Mouse (Mus musculus): Measurements from ENCODE around the gene Ext2. TPM values are rescaled to one million over a fixed set of nuclear protein-coding genes. Genes with fewer than 3 reads are reported as not detected.
A peak's percentile ranks its signal among the peaks of the same experiment; 100 is the strongest.

The Ext2 gene
- polyA plus RNA-seq, 1 experiment from 2014 or later, result 22.6 TPM

DNA sequence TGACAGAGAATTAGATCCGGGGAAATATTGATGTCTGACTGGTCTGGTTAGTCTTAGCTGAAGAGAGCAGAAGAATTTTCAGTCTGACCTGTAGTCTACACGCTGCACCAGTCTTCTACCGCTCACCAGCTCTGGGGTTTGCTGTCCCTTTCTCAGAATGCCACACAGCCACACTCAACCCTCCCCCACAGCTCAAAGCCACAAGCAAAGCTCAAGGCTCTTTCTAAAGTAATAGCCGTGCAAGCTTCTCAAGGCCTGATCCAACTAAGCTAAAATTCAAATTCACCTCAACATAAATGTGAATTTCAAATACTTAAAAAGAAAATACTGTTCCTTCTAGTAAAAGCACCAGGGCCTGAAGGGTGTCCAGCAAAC, 45.3 kb downstream of the Ext2 start:
- TF ChIP-seq EP300 (IDR thresholded peaks at IDR 0.05; ENCODE audit: low read depth), result no peak
- no peak for TF ChIP-seq CTCF (IDR thresholded peaks at IDR 0.05; ENCODE audit: low read depth)
- no peak for ATAC-seq
- H3K9ac ChIP-seq (replicated peaks), result no peak overlapping the region
- H3K36me3 ChIP-seq (replicated peaks; ENCODE audit: insufficient read depth, low read length), result no peaks in the 10 kb centered on the region
- H3K4me3 ChIP-seq (ENCODE audit: low read depth, low read length), result no peak overlapping the region
- no peaks in the 10 kb centered on the region for H3K27me3 ChIP-seq (ENCODE audit: insufficient read depth, low read length)
- WGBS (ENCODE audit: insufficient replicate concordance), result 69% methylated on average over 4 of the region's 4 CpGs
- no peak for DNase-seq
- no peak overlapping the region for H3K4me2 ChIP-seq (ENCODE audit: low read depth, low read length)
- no peaks in the 10 kb centered on the region for H3K9me3 ChIP-seq (ENCODE audit: low read length)
- no peak overlapping the region for H3K27ac ChIP-seq (ENCODE audit: low read depth)
- H3K4me1 ChIP-seq (ENCODE audit: insufficient read depth), result peaks cover 11% of the 10 kb centered on the region; the same call in 1 of the 2 replicates

DNA sequence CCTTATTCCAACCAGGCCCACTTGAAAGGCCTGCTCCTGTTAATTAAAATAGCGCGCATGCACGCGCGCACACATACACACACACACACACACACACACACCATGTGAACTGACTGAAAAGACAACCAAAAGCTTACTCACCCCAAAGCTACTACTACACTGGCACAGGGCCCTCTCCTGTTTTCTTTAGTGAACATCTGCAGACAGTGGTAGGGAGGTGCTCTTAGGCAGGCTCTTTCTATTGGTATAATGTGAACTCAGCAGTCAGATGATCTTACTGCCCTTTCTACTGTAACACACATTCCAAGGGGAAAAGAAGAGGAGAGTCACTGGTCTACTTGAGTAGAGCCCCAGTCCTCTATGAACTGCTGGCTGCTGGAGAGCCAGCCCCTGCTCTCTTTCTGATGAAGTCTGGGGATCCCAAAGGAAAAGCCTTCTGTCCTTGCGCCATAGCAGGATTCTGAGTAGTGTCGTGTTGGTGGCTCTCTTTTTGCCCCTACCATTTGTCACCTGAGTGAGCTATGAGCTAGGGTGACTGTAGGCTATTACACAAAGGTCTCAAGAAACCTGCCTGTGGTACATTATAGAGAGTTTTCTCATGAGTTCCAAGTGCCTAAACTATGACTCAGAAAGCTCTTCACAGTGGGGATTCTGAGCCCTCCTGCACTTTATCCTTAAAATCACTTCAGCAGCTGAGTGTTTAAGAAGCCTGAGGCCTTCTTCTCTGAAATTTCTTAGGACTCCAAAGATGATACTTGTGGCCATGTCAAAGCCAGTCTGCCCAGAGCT, 45.9 kb downstream of the Ext2 start:
- H3K9ac ChIP-seq (replicated peaks), result no peak overlapping the region
- H3K4me1 ChIP-seq (ENCODE audit: insufficient read depth), result peaks cover 11% of the 10 kb centered on the region; the same call in 1 of the 2 replicates
- H3K9me3 ChIP-seq (ENCODE audit: low read length), result no peaks in the 10 kb centered on the region
- H3K4me3 ChIP-seq (ENCODE audit: low read depth, low read length), result no peak overlapping the region
- 85% methylated on average over 7 of the region's 7 CpGs for WGBS (ENCODE audit: insufficient replicate concordance)
- ATAC-seq (no peak), DNase-seq (no peak)
- no peaks in the 10 kb centered on the region for H3K27me3 ChIP-seq (ENCODE audit: insufficient read depth, low read length)
- H3K4me2 ChIP-seq (ENCODE audit: low read depth, low read length), result no peak overlapping the region
- TF ChIP-seq CTCF (IDR thresholded peaks at IDR 0.05; ENCODE audit: low read depth) (no peak), EP300 (IDR thresholded peaks at IDR 0.05; ENCODE audit: low read depth) (no peak)
- H3K36me3 ChIP-seq (replicated peaks; ENCODE audit: insufficient read depth, low read length), result no peaks in the 10 kb centered on the region
- no peak overlapping the region for H3K27ac ChIP-seq (ENCODE audit: low read depth)

DNA sequence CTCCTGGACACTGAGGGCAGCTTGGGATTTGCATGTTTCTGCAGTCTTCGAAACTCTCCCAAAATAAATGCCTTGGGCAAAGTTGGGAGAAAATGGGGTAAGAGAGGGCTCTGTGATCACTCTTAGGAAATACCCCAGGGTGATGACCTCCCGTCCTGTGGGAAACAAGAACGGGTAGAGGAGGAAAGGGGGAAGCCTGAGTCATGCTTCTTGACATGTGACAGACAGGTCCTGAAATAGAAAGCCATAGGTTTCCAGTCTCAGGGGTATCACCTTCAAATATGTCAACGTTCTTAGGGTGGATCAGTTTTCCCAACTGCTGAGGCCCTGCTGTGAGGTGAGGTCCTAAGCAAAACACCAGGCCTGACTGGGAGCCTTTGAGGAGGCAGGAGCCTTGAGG, 46.9 kb downstream of the Ext2 start:
- no peak for TF ChIP-seq EP300 (IDR thresholded peaks at IDR 0.05; ENCODE audit: low read depth)
- no peak for TF ChIP-seq CTCF (IDR thresholded peaks at IDR 0.05; ENCODE audit: low read depth)
- ATAC-seq (peak; percentile 56), DNase-seq (no peak)

DNA sequence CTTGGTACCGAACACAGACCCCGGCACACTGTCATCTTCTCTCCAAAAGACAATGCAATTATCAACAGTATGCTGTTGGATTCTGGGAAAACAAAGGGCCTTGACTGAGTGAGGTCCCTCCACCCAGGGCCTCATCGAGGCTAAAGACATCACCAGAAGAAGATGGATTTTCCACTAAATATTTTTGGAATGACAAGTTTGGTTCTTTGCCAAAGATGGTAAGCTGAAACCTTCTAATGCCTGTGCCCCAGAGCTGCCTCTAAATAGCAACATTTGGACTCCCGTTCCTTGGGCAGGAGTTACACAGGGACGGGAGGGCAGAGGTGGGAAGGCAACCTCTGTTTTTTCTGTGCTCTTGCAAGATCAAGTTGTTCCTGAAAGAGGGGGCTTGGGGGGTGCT, 47.4 kb downstream of the Ext2 start:
- Histone ChIP-seq H3K27ac (ENCODE audit: low read depth) (no peak overlapping the region), H3K27me3 (ENCODE audit: insufficient read depth, low read length) (no peaks in the 10 kb centered on the region), H3K4me1 (ENCODE audit: insufficient read depth) (peaks cover 16% of the 10 kb centered on the region; the same call in 1 of the 2 replicates), H3K4me2 (ENCODE audit: low read depth, low read length) (no peak overlapping the region), H3K36me3 (replicated peaks; ENCODE audit: insufficient read depth, low read length) (no peaks in the 10 kb centered on the region), H3K4me3 (ENCODE audit: low read depth, low read length) (no peak overlapping the region), H3K9ac (replicated peaks) (no peak overlapping the region), H3K9me3 (ENCODE audit: low read length) (no peaks in the 10 kb centered on the region)
- no peak for DNase-seq
- 77% methylated on average over 5 of the region's 5 CpGs for WGBS (ENCODE audit: insufficient replicate concordance)
- 0 out of 2 replicates have a peak, but pooled peaks have one; percentile 5 for ATAC-seq
- no peak for TF ChIP-seq EP300 (IDR thresholded peaks at IDR 0.05; ENCODE audit: low read depth)
- no peak for TF ChIP-seq CTCF (IDR thresholded peaks at IDR 0.05; ENCODE audit: low read depth)

More for the DNA sequence above, 46.9 kb downstream of the Ext2 start:
- Histone ChIP-seq H3K9me3 (ENCODE audit: low read length) (no peaks in the 10 kb centered on the region), H3K4me3 (ENCODE audit: low read depth, low read length) (no peak overlapping the region), H3K9ac (replicated peaks) (no peak overlapping the region), H3K36me3 (replicated peaks; ENCODE audit: insufficient read depth, low read length) (no peaks in the 10 kb centered on the region), H3K4me1 (ENCODE audit: insufficient read depth) (peaks cover 16% of the 10 kb centered on the region; the same call in 1 of the 2 replicates), H3K27me3 (ENCODE audit: insufficient read depth, low read length) (no peaks in the 10 kb centered on the region), H3K4me2 (ENCODE audit: low read depth, low read length) (no peak overlapping the region), H3K27ac (ENCODE audit: low read depth) (no peak overlapping the region)
- 37% methylated on average over 4 of the region's 4 CpGs for WGBS (ENCODE audit: insufficient replicate concordance)

DNA sequence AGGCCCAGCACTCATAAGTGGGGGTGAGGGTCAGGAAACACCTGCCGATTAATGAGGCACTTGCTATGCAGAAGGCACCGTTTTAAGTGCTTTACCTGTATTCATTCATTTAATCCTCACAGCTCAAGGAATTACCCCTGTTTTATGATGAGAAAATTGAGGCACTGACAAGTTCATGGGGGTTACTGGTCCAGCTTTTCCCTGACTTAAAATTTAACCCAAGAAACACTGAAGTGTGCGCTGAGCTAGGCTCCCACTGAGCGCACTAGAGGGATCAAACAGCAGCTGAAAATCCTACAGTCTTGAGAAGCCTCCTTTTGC, 49.6 kb downstream of the Ext2 start:
- WGBS (ENCODE audit: insufficient replicate concordance), result 65% methylated on average over 4 of the region's 4 CpGs

DNA sequence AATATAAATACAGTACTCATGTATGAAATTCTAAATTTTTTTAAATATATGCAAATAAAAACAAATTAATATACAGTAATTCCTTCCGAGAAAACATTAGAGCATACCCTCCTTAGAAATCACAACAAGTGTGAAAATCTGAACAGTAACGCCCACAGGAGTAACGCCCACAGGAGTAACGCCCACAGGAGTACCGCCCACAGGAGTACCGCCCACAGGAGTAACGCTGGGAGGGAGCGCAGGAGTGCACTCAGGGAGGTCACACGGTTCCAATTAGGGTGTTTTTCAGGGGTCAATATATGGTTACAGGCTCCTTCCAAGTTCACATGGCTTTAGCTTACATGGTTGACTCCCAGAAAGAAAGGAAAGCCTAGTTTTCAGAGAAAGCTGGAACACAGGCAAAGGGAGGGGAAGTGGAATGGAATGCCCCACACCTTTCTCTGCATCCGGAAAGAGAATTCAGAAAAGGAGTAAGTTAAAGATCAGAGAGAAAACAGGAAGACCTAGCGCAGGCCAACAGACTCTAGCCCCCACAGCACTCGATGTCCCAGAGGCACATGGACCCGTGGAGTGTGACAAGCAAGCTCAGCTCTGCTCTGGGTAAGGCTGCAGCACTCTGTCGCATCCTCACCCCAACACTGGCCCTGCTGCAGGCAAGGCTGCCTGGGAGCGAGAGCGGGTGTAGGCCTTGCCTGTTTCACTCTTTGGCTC, 50.2 kb downstream of the Ext2 start:
- Histone ChIP-seq H3K36me3 (replicated peaks; ENCODE audit: insufficient read depth, low read length) (peaks cover 7% of the 10 kb centered on the region), H3K27ac (ENCODE audit: low read depth) (no peak overlapping the region), H3K4me3 (ENCODE audit: low read depth, low read length) (no peak overlapping the region), H3K27me3 (ENCODE audit: insufficient read depth, low read length) (no peaks in the 10 kb centered on the region), H3K9me3 (ENCODE audit: low read length) (no peaks in the 10 kb centered on the region), H3K4me1 (ENCODE audit: insufficient read depth) (peaks cover 16% of the 10 kb centered on the region; the same call in 1 of the 2 replicates), H3K9ac (replicated peaks) (no peak overlapping the region), H3K4me2 (ENCODE audit: low read depth, low read length) (no peak overlapping the region)
- no peak for TF ChIP-seq EP300 (IDR thresholded peaks at IDR 0.05; ENCODE audit: low read depth)
- no peak for TF ChIP-seq CTCF (IDR thresholded peaks at IDR 0.05; ENCODE audit: low read depth)
- no peak for DNase-seq
- peak; percentile 38; the same call in 1 of the 2 replicates for ATAC-seq
- WGBS (ENCODE audit: insufficient replicate concordance), result 44% methylated on average over 16 of the region's 16 CpGs

More for the DNA sequence above, 49.6 kb downstream of the Ext2 start:
- peaks cover 7% of the 10 kb centered on the region for H3K36me3 ChIP-seq (replicated peaks; ENCODE audit: insufficient read depth, low read length)
- H3K4me1 ChIP-seq (ENCODE audit: insufficient read depth), result peaks cover 16% of the 10 kb centered on the region; the same call in 1 of the 2 replicates
- no peak for TF ChIP-seq EP300 (IDR thresholded peaks at IDR 0.05; ENCODE audit: low read depth)
- TF ChIP-seq CTCF (IDR thresholded peaks at IDR 0.05; ENCODE audit: low read depth), result no peak
- H3K27me3 ChIP-seq (ENCODE audit: insufficient read depth, low read length), result no peaks in the 10 kb centered on the region
- H3K9me3 ChIP-seq (ENCODE audit: low read length), result no peaks in the 10 kb centered on the region
- DNase-seq (no peak), ATAC-seq (no peak)
- H3K27ac ChIP-seq (ENCODE audit: low read depth), result no peak overlapping the region
- H3K4me2 ChIP-seq (ENCODE audit: low read depth, low read length), result no peak overlapping the region
- H3K9ac ChIP-seq (replicated peaks), result no peak overlapping the region
- H3K4me3 ChIP-seq (ENCODE audit: low read depth, low read length), result no peak overlapping the region

All from liver, postnatal 0 days (tissue).